Comparison of ENCODE assay signal across 8 mouse cellular contexts in the genomic region with DNA sequence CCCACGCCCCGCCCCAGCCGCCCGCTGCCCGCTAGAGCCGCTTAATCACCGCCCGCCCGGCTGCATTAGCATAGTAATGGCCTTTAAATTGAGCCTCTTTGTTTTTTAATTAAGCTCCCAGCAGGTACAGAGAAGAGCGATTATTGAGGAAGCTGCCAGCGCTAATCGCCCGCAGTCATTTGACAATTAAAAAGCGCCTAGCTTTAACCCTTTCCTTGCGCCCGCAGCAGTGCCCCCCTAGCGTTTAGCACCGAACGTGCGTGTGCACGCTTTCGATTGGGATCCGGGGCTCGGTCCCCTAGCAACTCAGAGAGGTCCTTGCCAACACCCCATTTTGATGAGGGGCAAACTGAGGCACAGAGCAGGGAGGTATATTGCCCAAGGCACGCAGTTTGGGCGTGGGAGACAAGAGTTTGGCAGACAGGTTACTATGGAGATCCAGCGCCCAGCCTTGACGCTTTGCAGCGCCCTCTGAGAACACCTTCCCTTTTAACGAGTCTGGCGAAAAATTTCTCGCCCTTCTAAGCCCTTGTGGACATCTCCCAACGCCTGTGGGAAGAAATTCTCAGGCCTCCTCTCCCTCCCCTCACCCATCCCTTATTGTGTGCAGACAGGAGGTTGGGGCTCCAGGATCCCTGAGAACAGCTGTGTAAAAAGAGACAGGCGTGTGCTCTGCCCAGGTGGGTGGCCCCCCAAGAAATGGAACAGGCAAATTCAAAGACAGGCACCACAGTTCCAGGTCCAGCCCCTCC. TPM values are rescaled to one million over a fixed set of nuclear protein-coding genes. Genes with fewer than 3 reads are reported as not detected.
A peak's percentile ranks its signal among the peaks of the same experiment; 100 is the strongest.
DNase-seq lines count a peak whose midpoint lies in the region; ATAC-seq and TF ChIP-seq lines count a peak whose summit lies in the region.

No protein-coding gene starts in this region.

- no peak for TF ChIP-seq EP300 in heart, adult 2 months (IDR thresholded peaks at IDR 0.05; ENCODE audit: insufficient read depth, low read depth, low read length)
- 0 out of 2 replicates have a peak, but pooled peaks have one; percentile 53 for TF ChIP-seq EP300 in ES-Bruce4 (IDR thresholded peaks at IDR 0.05; ENCODE audit: insufficient read depth, low read depth, low read length)

- H3K36me3 ChIP-seq in heart, adult 2 months (ENCODE audit: control insufficient read depth, insufficient read depth, low read length), result no peaks in the 10 kb centered on the region
- H3K36me3 ChIP-seq in ES-Bruce4 (ENCODE audit: control insufficient read depth, insufficient read depth, low read length, poor library complexity, severe bottlenecking), result no peaks in the 10 kb centered on the region
- H3K36me3 ChIP-seq in forebrain, postnatal 0 days (ENCODE audit: insufficient read depth), result no peaks in the 10 kb centered on the region
- H3K36me3 ChIP-seq in liver, embryonic 12.5 days, result no peaks in the 10 kb centered on the region

- H3K9ac ChIP-seq in heart, adult 2 months (ENCODE audit: low read depth, low read length), result no peak overlapping the region
- H3K9ac ChIP-seq in ES-Bruce4 (ENCODE audit: low read depth, poor library complexity, severe bottlenecking), result no peak overlapping the region
- H3K9ac ChIP-seq in forebrain, postnatal 0 days, result peak overlapping the region; percentile 37
- H3K9ac ChIP-seq in liver, embryonic 12.5 days, result no peak overlapping the region

- WGBS in heart, adult 2 months, result 2% methylated on average over 34 of the region's 34 CpGs
- under 1% methylated on average over 34 of the region's 34 CpGs for WGBS in forebrain, postnatal 0 days
- 2% methylated on average over 34 of the region's 34 CpGs for WGBS in liver, embryonic 12.5 days (ENCODE audit: insufficient replicate concordance)

- no peaks in the 10 kb centered on the region for H3K4me1 ChIP-seq in heart, adult 2 months (ENCODE audit: control insufficient read depth, insufficient read depth, low read length)
- peaks cover 6% of the 10 kb centered on the region for H3K4me1 ChIP-seq in ES-Bruce4 (ENCODE audit: control insufficient read depth, insufficient read depth, low read length)
- 0 out of 2 replicates have a peak, but pooled peaks cover 7% of the 10 kb centered on the region for H3K4me1 ChIP-seq in forebrain, postnatal 0 days (ENCODE audit: insufficient read depth)
- H3K4me1 ChIP-seq in liver, embryonic 12.5 days, result 0 out of 2 replicates have a peak, but pooled peaks cover 10% of the 10 kb centered on the region

- TF ChIP-seq CTCF in heart, adult 2 months (IDR thresholded peaks at IDR 0.05), result no peak
- TF ChIP-seq CTCF in ES-Bruce4 (IDR thresholded peaks at IDR 0.05; ENCODE audit: low read depth, low read length), result no peak
- peak; percentile 51 for TF ChIP-seq CTCF in forebrain, postnatal 0 days (IDR thresholded peaks at IDR 0.05; ENCODE audit: low read depth)

- intact Hi-C loops in heart, adult 2 months (cut with DNase I), result no loop called here

- H3K27me3 ChIP-seq in heart, adult 2 months (ENCODE audit: control insufficient read depth, insufficient read depth, low read length), result peaks cover 3% of the 10 kb centered on the region
- peaks cover 7% of the 10 kb centered on the region for H3K27me3 ChIP-seq in ES-Bruce4 (ENCODE audit: control insufficient read depth, insufficient read depth, low read length, poor library complexity, severe bottlenecking)
- H3K27me3 ChIP-seq in forebrain, postnatal 0 days (ENCODE audit: insufficient read depth, low read length), result peaks cover 55% of the 10 kb centered on the region
- peaks cover 98% of the 10 kb centered on the region for H3K27me3 ChIP-seq in liver, embryonic 12.5 days (replicated peaks)

- peak overlapping the region; percentile 20; the same call in 1 of the 2 replicates for H3K4me3 ChIP-seq in heart, adult 2 months
- H3K4me3 ChIP-seq in ES-Bruce4 (ENCODE audit: low read depth, low read length), result no peak overlapping the region; the same call in 1 of the 2 replicates
- H3K4me3 ChIP-seq in forebrain, postnatal 0 days (ENCODE audit: low read depth, low read length), result peak overlapping the region; percentile 35
- peak overlapping the region; percentile 34 for H3K4me3 ChIP-seq in liver, embryonic 12.5 days

- no peaks in the 10 kb centered on the region for H3K79me2 ChIP-seq in heart, adult 2 months (replicated peaks; ENCODE audit: control insufficient read depth, insufficient read depth, low read length)

- H3K4me2 ChIP-seq in forebrain, postnatal 0 days (ENCODE audit: low read depth), result peak overlapping the region; percentile 58
- peak overlapping the region; percentile 52 for H3K4me2 ChIP-seq in liver, embryonic 12.5 days

- H3K27ac ChIP-seq in heart, adult 2 months, result no peak overlapping the region
- no peak overlapping the region for H3K27ac ChIP-seq in ES-Bruce4 (ENCODE audit: insufficient read depth, low read length)
- H3K27ac ChIP-seq in forebrain, postnatal 0 days (ENCODE audit: low read depth, low read length), result no peak overlapping the region
- no peak overlapping the region for H3K27ac ChIP-seq in liver, embryonic 12.5 days

- peak; percentile 52 for ATAC-seq in forebrain, postnatal 0 days
- ATAC-seq in liver, embryonic 12.5 days, result no peak
- ATAC-seq in frontal cortex, adult (ENCODE audit: low TSS enrichment), result no peak

- DNase-seq in heart, adult 2 months, result no peak
- no peak for DNase-seq in heart, adult 11 months
- peak; percentile 71 for DNase-seq in forebrain, postnatal 0 days
- DNase-seq in right cerebral cortex, postnatal 36 days (ENCODE audit: low spot score in 2 of 2), result peak; percentile 28 to 36
- no peak for DNase-seq in testis, postnatal 10 days (ENCODE audit: low spot score)

- no peaks in the 10 kb centered on the region for H3K9me3 ChIP-seq in ES-Bruce4 (replicated peaks; ENCODE audit: control insufficient read depth, insufficient read depth, low read length, poor library complexity, severe bottlenecking)
- H3K9me3 ChIP-seq in forebrain, postnatal 0 days (ENCODE audit: low read length), result no peaks in the 10 kb centered on the region
- H3K9me3 ChIP-seq in liver, embryonic 12.5 days (replicated peaks), result no peaks in the 10 kb centered on the region

- no peak for TF ChIP-seq POLR2A in heart, adult 2 months (IDR thresholded peaks at IDR 0.05; ENCODE audit: insufficient read depth, low read depth, low read length)
- TF ChIP-seq POLR2A in ES-Bruce4 (IDR thresholded peaks at IDR 0.05; ENCODE audit: insufficient read depth, low read length), result no peak

RNA-seq across cellular contexts. Expression of gene Lmx1b, which starts 59.4 kb away (rescaled TPM):
- total RNA-seq in heart, adult 2 months (2021), result under 1 TPM in 1 of 2 experiments, not detected in 1; 0.18 TPM
- polyA plus RNA-seq in heart, adult 2 months (2012; rRNA removed), result 0.06 and 0.08 TPM in 2 replicates
- polyA plus RNA-seq in ES-Bruce4 (2011; ENCODE audit: insufficient read depth, insufficient read length, low read depth, missing spikeins), result 0.46 and 0.58 TPM in 2 replicates
- total RNA-seq in forebrain, postnatal 0 days (2014; rRNA removed), result 0.54 and 2.0 TPM in 2 replicates
- 0.05 and 0.24 TPM in 2 replicates for polyA plus RNA-seq in forebrain, postnatal 0 days (2015; fragmentation: Nextera tagmentation; extraction: Ambion mirVana)
- 0.04 TPM in 1 of 2 replicates, not detected in the other for polyA plus RNA-seq in liver, embryonic 12.5 days (2016; fragmentation: Nextera tagmentation; extraction: Ambion mirVana)

Comparison
In these comparisons a context has a peak if more than half of its experiments do, and no peak if none do; other contexts are left out.
1. DNase-seq: peak in forebrain, postnatal 0 days (single experiment) and right cerebral cortex, postnatal 36 days (2 of 2); none in heart, adult 2 months (0 of 2), heart, adult 11 months (single experiment) and testis, postnatal 10 days (single experiment).